Mouse (Mus musculus) hindbrain, embryonic 15.5 days (tissue): Measurements from ENCODE around the gene Gm45753. TPM values are rescaled to one million over a fixed set of nuclear protein-coding genes. Genes with fewer than 3 reads are reported as not detected.
A peak's percentile ranks its signal among the peaks of the same experiment; 100 is the strongest.

Source experiments
- ATAC-seq: fragments of 200-750 bp; cut with Nextera tagmentation; 2 replicates; pipeline ENCODE4 v1.8.0; 2017; ENCODE audit warnings: low read depth, moderate number of reproducible peaks, moderate TSS enrichment; ENCODE audit not compliant: low FRiP score
- H3K27ac ChIP-seq: fragments of 300-500 bp; sonication (generic); replicated peaks from 2 replicates; pipeline ENCODE4 v1.5.1; 2015; ENCODE audit warnings: mild to moderate bottlenecking, inconsistent platforms
- H3K27me3 ChIP-seq: fragments of 300-500 bp; sonication (generic); 2 replicates; pipeline ENCODE4 v1.6.1; 2015; ENCODE audit warnings: control low read depth, inconsistent platforms
- H3K36me3 ChIP-seq: fragments of 300-500 bp; sonication (generic); 2 replicates; pipeline ENCODE4 v1.6.1; 2015; ENCODE audit warnings: control low read depth, inconsistent platforms
- H3K4me1 ChIP-seq: fragments of 300-500 bp; sonication (generic); replicated peaks from 2 replicates; pipeline ENCODE4 v1.6.1; 2015; ENCODE audit warnings: control low read depth, inconsistent platforms
- H3K4me2 ChIP-seq: fragments of 300-500 bp; sonication (generic); 2 replicates; pipeline ENCODE4 v1.6.1; 2015; ENCODE audit warnings: moderate library complexity, mild to moderate bottlenecking, inconsistent platforms
- H3K4me3 ChIP-seq: fragments of 300-500 bp; sonication (generic); 2 replicates; pipeline ENCODE4 v1.5.1; 2015; ENCODE audit warnings: mild to moderate bottlenecking, inconsistent platforms
- H3K9ac ChIP-seq: fragments of 300-500 bp; sonication (generic); 2 replicates; pipeline ENCODE4 v1.6.1; 2015; ENCODE audit warnings: inconsistent platforms
- H3K9me3 ChIP-seq: fragments of 300-500 bp; sonication (generic); 2 replicates; pipeline ENCODE4 v1.6.1; 2016; ENCODE audit warnings: control low read depth, inconsistent platforms
- WGBS: fragments of 180-500 bp; shearing (Covaris S2); methylation state at CpG from one replicate; pipeline ENCODE4 v1.1.7; 2015; 5-methylcytosine and 5-hydroxymethylcytosine counted together
- polyA plus RNA-seq: library from polyadenylated mRNA; unstranded; fragments of >200 nt; fragmentation: Nextera tagmentation; extraction: Ambion mirVana; gene quantifications from 2 replicates; pipeline ENCODE4 v1.2.1, GENCODE M21; 2015

Gm45753 gene
- polyA plus RNA-seq, 1 experiment from 2014 or later, result not detected

DNA sequence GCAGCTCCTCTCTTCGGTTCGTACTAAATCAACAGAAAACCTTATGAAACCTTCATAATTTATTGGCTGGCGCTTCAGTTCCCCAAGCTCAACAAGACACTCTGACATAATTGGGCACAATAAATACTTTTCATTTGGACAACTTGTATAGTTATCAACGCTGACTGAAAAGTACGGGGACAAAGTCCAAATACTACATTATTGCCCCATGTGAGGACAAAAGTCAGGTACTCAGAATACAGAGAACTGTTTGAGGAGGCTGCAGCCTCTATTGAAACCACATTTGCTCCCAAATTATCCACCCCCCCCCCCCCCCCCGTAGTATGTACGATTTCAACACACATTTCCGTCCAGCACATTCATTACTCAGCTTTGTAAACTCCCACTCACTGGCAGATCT, 68.9 kb downstream of the Gm45753 start:
- ATAC-seq, result no peak
- Histone ChIP-seq H3K4me3 (no peak overlapping the region), H3K27ac (no peak overlapping the region), H3K9me3 (no peaks in the 10 kb centered on the region), H3K4me1 (peaks cover 6% of the 10 kb centered on the region), H3K27me3 (no peaks in the 10 kb centered on the region), H3K36me3 (no peaks in the 10 kb centered on the region), H3K9ac (no peak overlapping the region), H3K4me2 (no peak overlapping the region)
- 87% methylated on average over 8 of the region's 8 CpGs for WGBS

DNA sequence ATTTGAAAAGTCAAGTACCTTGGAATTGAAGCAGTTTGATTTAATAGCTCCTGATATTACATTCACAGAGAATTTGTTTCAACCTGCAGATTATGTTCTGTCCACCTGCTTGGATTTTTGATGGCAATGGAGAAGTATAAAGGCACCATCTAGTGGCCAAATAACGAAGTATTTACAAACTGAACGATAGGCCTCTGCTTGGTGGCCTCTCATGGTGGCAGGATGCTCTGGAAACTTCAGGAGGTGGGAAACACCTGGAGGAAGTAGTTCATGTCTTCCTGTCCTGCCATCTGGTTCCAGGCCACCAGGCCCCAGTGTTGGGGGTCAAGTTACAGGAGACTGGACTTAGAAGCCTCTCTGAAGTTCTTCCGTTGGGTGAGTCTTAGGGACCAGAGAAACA, 70.0 kb downstream of the Gm45753 start:
- H3K27me3 ChIP-seq, result no peaks in the 10 kb centered on the region
- no peak overlapping the region for H3K4me3 ChIP-seq
- WGBS, result 31% methylated on average over 3 of the region's 3 CpGs
- H3K4me2 ChIP-seq, result no peak overlapping the region
- ATAC-seq, result peak; percentile 44; the same call in 1 of the 2 replicates
- H3K4me1 ChIP-seq, result peaks cover 6% of the 10 kb centered on the region
- H3K9ac ChIP-seq, result no peak overlapping the region
- no peak overlapping the region for H3K27ac ChIP-seq
- H3K9me3 ChIP-seq, result no peaks in the 10 kb centered on the region
- H3K36me3 ChIP-seq, result no peaks in the 10 kb centered on the region

DNA sequence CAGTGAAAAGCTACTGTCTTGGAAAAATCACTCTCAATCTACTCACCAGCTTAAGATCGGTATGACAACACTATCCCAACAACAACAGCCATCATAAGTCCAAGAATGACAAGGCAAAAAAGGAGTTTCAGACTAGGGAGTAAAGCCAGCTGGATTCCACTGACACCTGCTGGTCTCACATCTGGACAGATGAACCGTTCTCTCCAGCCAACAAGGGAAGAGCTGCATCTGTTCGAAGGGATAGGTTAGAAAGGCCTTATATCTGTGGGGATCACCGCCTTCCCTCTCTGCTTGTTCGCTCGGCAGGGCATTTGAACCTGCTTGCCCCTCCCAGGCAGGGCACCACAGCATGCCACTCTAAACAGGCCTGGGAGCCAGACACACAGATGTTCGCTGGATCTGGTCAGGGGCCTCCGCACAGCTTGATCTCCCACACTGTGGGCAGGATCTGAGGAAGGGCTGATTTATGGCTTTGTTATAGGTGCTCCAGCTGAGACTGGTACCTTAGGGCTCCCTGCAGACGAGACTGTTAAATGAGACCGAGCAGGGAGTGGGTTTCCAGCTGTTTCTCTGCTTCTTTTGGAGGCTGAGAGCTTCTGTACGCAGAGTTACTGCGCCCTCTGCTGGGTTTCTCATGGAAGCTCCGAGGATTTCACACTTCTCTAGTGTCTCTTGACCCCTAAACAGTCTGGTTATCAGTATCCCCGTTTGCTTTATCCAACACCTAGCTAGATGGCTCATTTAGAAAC, 71.9 kb downstream of the Gm45753 start:
- Histone ChIP-seq H3K27me3 (no peaks in the 10 kb centered on the region), H3K9ac (peak overlapping the region; percentile 14; the same call in 1 of the 2 replicates), H3K9me3 (no peaks in the 10 kb centered on the region), H3K4me3 (peak overlapping the region; percentile 14), H3K27ac (no peak overlapping the region; the same call in 1 of the 2 replicates), H3K4me1 (peaks cover 6% of the 10 kb centered on the region), H3K4me2 (peak overlapping the region; percentile 46), H3K36me3 (no peaks in the 10 kb centered on the region)
- peak; percentile 83 for ATAC-seq
- 16% methylated on average over 14 of the region's 14 CpGs for WGBS

DNA sequence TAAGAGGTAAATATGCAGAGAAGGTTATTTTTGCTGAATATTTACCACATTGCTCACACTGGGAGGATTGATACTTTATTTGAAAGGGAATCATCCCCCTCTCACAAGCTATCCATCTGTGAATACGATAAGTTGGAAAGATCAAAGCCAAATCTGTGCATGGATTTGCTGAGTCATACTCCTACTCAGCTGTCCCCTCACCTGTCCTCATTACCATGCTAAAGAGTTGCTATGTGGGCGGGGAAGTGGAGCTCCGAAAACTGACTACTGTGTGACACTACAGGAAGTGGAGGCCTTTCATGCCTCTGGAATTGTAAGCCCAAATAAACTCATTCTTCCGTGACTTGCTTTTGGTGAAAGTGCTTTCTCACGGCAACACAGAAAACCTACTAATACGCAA, 73.0 kb downstream of the Gm45753 start:
- no peaks in the 10 kb centered on the region for H3K27me3 ChIP-seq
- H3K4me3 ChIP-seq, result no peak overlapping the region
- no peak overlapping the region for H3K4me2 ChIP-seq
- H3K9me3 ChIP-seq, result no peaks in the 10 kb centered on the region
- no peak for ATAC-seq
- H3K27ac ChIP-seq, result no peak overlapping the region
- peaks cover 6% of the 10 kb centered on the region for H3K4me1 ChIP-seq
- H3K36me3 ChIP-seq, result no peaks in the 10 kb centered on the region
- WGBS, result 84% methylated on average over 6 of the region's 6 CpGs
- H3K9ac ChIP-seq, result no peak overlapping the region

DNA sequence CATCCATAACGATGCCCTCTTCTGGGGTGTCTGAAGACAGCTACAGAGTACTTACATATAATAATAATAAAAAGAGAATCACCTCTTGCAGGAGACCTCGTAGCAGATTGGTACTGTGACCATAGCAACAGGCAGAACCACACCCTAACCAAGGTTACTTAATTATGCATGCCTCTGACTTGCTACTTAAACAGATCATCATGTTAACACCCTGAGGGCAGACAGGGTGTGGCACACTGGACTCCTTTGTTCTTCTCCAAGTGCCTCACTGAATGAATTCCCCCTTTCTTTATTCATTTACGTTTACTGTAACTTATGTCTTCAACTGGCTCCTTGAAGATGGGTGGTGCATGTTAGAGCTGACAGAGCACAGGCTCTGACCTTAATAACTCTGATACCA, 75.0 kb downstream of the Gm45753 start:
- Histone ChIP-seq H3K4me2 (no peak overlapping the region), H3K27ac (no peak overlapping the region), H3K9me3 (no peaks in the 10 kb centered on the region), H3K36me3 (no peaks in the 10 kb centered on the region), H3K9ac (no peak overlapping the region), H3K4me3 (no peak overlapping the region), H3K27me3 (no peaks in the 10 kb centered on the region), H3K4me1 (peaks cover 6% of the 10 kb centered on the region)
- no peak for ATAC-seq
- 48% methylated on average over 3 of the region's 3 CpGs for WGBS

Other genes starting within 250 kb of the Gm45753 start
- gene Mtnr1a, start 239.3 kb downstream of the Gm45753 start, polyA plus RNA-seq, result 0.51 and 0.58 TPM in 2 replicates
- gene F11, start 46.4 kb downstream of the Gm45753 start, polyA plus RNA-seq, result not detected in 2 replicates
- 0.04 TPM in 1 of 2 replicates, not detected in the other for gene Klkb1, start 13.6 kb downstream of the Gm45753 start, polyA plus RNA-seq
- 1.2 and 1.5 TPM in 2 replicates for gene Cyp4v3, start 24.8 kb upstream of the Gm45753 start, polyA plus RNA-seq
- 12.3 and 13.8 TPM in 2 replicates for gene Fam149a, start 73.8 kb upstream of the Gm45753 start, polyA plus RNA-seq
- 0.74 and 1.4 TPM in 2 replicates for gene Tlr3, start 102.6 kb upstream of the Gm45753 start, polyA plus RNA-seq
- gene Sorbs2, start 199.3 kb upstream of the Gm45753 start, polyA plus RNA-seq, result 52.0 and 54.5 TPM in 2 replicates